ENCODE assay signal across 9 mouse cellular contexts in the genomic region with DNA sequence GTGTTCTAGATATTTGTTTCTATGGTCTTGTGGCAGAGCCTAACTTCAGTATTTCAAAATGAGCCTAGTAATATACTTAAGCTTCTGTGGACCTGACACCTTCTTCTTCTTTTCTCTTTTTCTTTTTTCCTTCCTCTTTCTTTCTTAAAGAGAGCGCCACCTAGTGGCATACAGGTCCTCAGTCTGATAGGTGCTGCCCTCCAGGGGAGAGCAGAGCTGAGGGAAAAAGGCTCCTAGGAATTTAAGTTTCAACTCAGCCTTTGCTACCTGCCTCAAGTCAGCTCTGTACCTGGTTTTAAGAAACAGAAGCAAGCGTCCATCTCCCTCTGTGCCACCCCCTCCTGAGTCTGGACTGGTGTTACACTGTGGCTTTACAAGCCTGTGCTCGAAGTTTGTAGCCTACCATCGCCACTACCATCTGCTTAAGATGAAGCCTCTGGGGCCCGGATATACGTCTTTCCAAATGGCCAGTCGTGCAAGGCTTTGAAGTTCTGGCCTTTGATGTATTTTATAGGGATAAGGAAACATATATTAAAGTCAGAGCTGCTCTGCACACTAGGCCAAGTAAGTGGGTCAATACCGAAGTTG.
DNase-seq lines count a peak whose midpoint lies in the region; ATAC-seq lines count a peak whose summit lies in the region.
"Had no signal": no experiment of that assay in that cellular context is flagged by ENCODE, and none has a peak within 500 bp of the region (broad histone marks: within the 10 kb centered on the region; RNA-seq: fewer than 3 reads in every experiment).

No protein-coding gene starts in this region.

- H3K27ac ChIP-seq in neural tube, embryonic 15.5 days (replicated peaks): no peak overlapping the region
- H3K27ac ChIP-seq: macrophage had no signal

- peak; percentile 29 to 43 for DNase-seq in cerebellum, adult 18-20 months
- no peak for DNase-seq in cerebellum, postnatal 4 days (ENCODE audit: low spot score in 2 of 2)
- DNase-seq in neural tube, embryonic 10.5 days (ENCODE audit: extremely low spot score, low spot score): peak; percentile 37
- DNase-seq in cerebellum, postnatal 36 days: peak; percentile 22 to 31
- peak; percentile 40 to 62 for DNase-seq in kidney, postnatal 25 days
- DNase-seq in mesoderm, embryonic 11.5 days (ENCODE audit: low read depth, low spot score): peak; percentile 58

- no peak for ATAC-seq in neural tube, embryonic 15.5 days (ENCODE audit: low FRiP score)
- no peak for ATAC-seq in erythroid progenitor cell, adult 5-6 weeks (replicated peaks; ENCODE audit: low FRiP score, poor library complexity, severe bottlenecking)

- no peaks in the 10 kb centered on the region for H3K9me3 ChIP-seq in neural tube, embryonic 15.5 days (replicated peaks)

- 50% methylated on average over 8 of the region's 8 CpGs for WGBS in neural tube, embryonic 15.5 days

- H3K4me3 ChIP-seq in neural tube, embryonic 15.5 days (replicated peaks): no peak overlapping the region

- no peak overlapping the region for H3K9ac ChIP-seq in neural tube, embryonic 15.5 days (replicated peaks)

- no peaks in the 10 kb centered on the region for H3K27me3 ChIP-seq in neural tube, embryonic 15.5 days (replicated peaks)

- H3K36me3 ChIP-seq in neural tube, embryonic 15.5 days: no peaks in the 10 kb centered on the region

- H3K4me1 ChIP-seq in neural tube, embryonic 15.5 days: peaks cover 5% of the 10 kb centered on the region; the same call in 1 of the 2 replicates

- H3K4me2 ChIP-seq in neural tube, embryonic 15.5 days: no peak overlapping the region

Comparison
In these comparisons a context has a peak if more than half of its experiments do, and no peak if none do; other contexts are left out.
1. DNase-seq: peak in cerebellum, adult 18-20 months (2 of 2), neural tube, embryonic 10.5 days (single experiment), cerebellum, postnatal 36 days (2 of 2), kidney, postnatal 25 days (2 of 2) and mesoderm, embryonic 11.5 days (single experiment); none in cerebellum, postnatal 4 days (0 of 2).